Mouse (Mus musculus): Measurements from ENCODE around the gene Itga3. TPM values are rescaled to one million over a fixed set of nuclear protein-coding genes. Genes with fewer than 3 reads are reported as not detected.

Itga3 gene
- polyA plus RNA-seq (2012), result 0.01 and 0.03 TPM in 2 replicates

- H3K4me1 ChIP-seq (ENCODE audit: control insufficient read depth), result no peaks in the 10 kb centered on the region
- no peak for TF ChIP-seq TAL1 (IDR thresholded peaks at IDR 0.05; ENCODE audit: low read length)
- TF ChIP-seq GATA1 (IDR thresholded peaks at IDR 0.05; ENCODE audit: low read length), result no peak
- peaks cover 2% of the 10 kb centered on the region; the same call in 1 of the 2 replicates for H3K9me3 ChIP-seq (ENCODE audit: control insufficient read depth, low read length)
- peak within 1 kb of the TSS; percentile 46 for H3K4me3 ChIP-seq (replicated peaks)
- H3K36me3 ChIP-seq (ENCODE audit: control insufficient read depth), result no peaks in the 10 kb centered on the region
- H3K27me3 ChIP-seq (ENCODE audit: control insufficient read depth), result peaks cover 70% of the 10 kb centered on the region
These were observed at the start of gene Itga3 for GRCm38 (mm10) chr11:95076536-95077111. TSS of gene Itga3 (minus strand) at chr11:95076801.

- H3K9me3 ChIP-seq (ENCODE audit: control insufficient read depth, low read length), result no peaks in the 10 kb centered on the region
- H3K4me3 ChIP-seq (replicated peaks), result no peak overlapping the region
- TF ChIP-seq GATA1 (IDR thresholded peaks at IDR 0.05; ENCODE audit: low read length), result no peak
- TF ChIP-seq TAL1 (IDR thresholded peaks at IDR 0.05; ENCODE audit: low read length), result no peak
- 0 out of 2 replicates have a peak, but pooled peaks cover 4% of the 10 kb centered on the region for H3K4me1 ChIP-seq (ENCODE audit: control insufficient read depth)
- H3K36me3 ChIP-seq (ENCODE audit: control insufficient read depth), result no peaks in the 10 kb centered on the region
- peaks cover 79% of the 10 kb centered on the region for H3K27me3 ChIP-seq (ENCODE audit: control insufficient read depth)
These were observed 48.9 kb upstream of the Itga3 start for GRCm38 (mm10) chr11:95125366-95125948.

GRCm38 (mm10) chr11:95122100-95122489, 45.5 kb upstream of the Itga3 start:
- Histone ChIP-seq H3K9me3 (ENCODE audit: control insufficient read depth, low read length) (no peaks in the 10 kb centered on the region), H3K4me3 (replicated peaks) (no peak overlapping the region), H3K4me1 (ENCODE audit: control insufficient read depth) (0 out of 2 replicates have a peak, but pooled peaks cover 4% of the 10 kb centered on the region), H3K27me3 (ENCODE audit: control insufficient read depth) (peaks cover 93% of the 10 kb centered on the region), H3K36me3 (ENCODE audit: control insufficient read depth) (no peaks in the 10 kb centered on the region)
- TF ChIP-seq GATA1 (IDR thresholded peaks at IDR 0.05; ENCODE audit: low read length) (no peak), TAL1 (IDR thresholded peaks at IDR 0.05; ENCODE audit: low read length) (no peak)

GRCm38 (mm10) chr11:95121161-95122099, 44.8 kb upstream of the Itga3 start:
- no peaks in the 10 kb centered on the region for H3K9me3 ChIP-seq (ENCODE audit: control insufficient read depth, low read length)
- no peak overlapping the region for H3K4me3 ChIP-seq (replicated peaks)
- TF ChIP-seq GATA1 (IDR thresholded peaks at IDR 0.05; ENCODE audit: low read length), result no peak
- TF ChIP-seq TAL1 (IDR thresholded peaks at IDR 0.05; ENCODE audit: low read length), result no peak
- 0 out of 2 replicates have a peak, but pooled peaks cover under 1% of the 10 kb centered on the region for H3K4me1 ChIP-seq (ENCODE audit: control insufficient read depth)
- no peaks in the 10 kb centered on the region for H3K36me3 ChIP-seq (ENCODE audit: control insufficient read depth)
- peaks cover 89% of the 10 kb centered on the region for H3K27me3 ChIP-seq (ENCODE audit: control insufficient read depth)

GRCm38 (mm10) chr11:95120633-95121020, 44.0 kb upstream of the Itga3 start:
- H3K4me3 ChIP-seq (replicated peaks), result no peak overlapping the region

GRCm38 (mm10) chr11:95119990-95120632, 43.5 kb upstream of the Itga3 start, which contains the start of gene Dlx3:
TSS of gene Dlx3 (plus strand) at chr11:95120119.
- TF ChIP-seq TAL1 (IDR thresholded peaks at IDR 0.05; ENCODE audit: low read length) (no peak), GATA1 (IDR thresholded peaks at IDR 0.05; ENCODE audit: low read length) (no peak)
- H3K4me3 ChIP-seq (replicated peaks), result no peak within 1 kb of the TSS
- no peaks in the 10 kb centered on the region for H3K4me1 ChIP-seq (ENCODE audit: control insufficient read depth)
- peaks cover 80% of the 10 kb centered on the region for H3K27me3 ChIP-seq (ENCODE audit: control insufficient read depth)
- H3K36me3 ChIP-seq (ENCODE audit: control insufficient read depth), result no peaks in the 10 kb centered on the region
- no peaks in the 10 kb centered on the region for H3K9me3 ChIP-seq (ENCODE audit: control insufficient read depth, low read length)

More at GRCm38 (mm10) chr11:95120633-95121020, 44.0 kb upstream of the Itga3 start:
- TF ChIP-seq TAL1 (IDR thresholded peaks at IDR 0.05; ENCODE audit: low read length), result no peak
- no peak for TF ChIP-seq GATA1 (IDR thresholded peaks at IDR 0.05; ENCODE audit: low read length)
- Histone ChIP-seq H3K9me3 (ENCODE audit: control insufficient read depth, low read length) (no peaks in the 10 kb centered on the region), H3K27me3 (ENCODE audit: control insufficient read depth) (peaks cover 81% of the 10 kb centered on the region), H3K36me3 (ENCODE audit: control insufficient read depth) (no peaks in the 10 kb centered on the region), H3K4me1 (ENCODE audit: control insufficient read depth) (no peaks in the 10 kb centered on the region)

- no peaks in the 10 kb centered on the region for H3K9me3 ChIP-seq (ENCODE audit: control insufficient read depth, low read length)
- TF ChIP-seq GATA1 (IDR thresholded peaks at IDR 0.05; ENCODE audit: low read length) (no peak), TAL1 (IDR thresholded peaks at IDR 0.05; ENCODE audit: low read length) (no peak)
- H3K4me1 ChIP-seq (ENCODE audit: control insufficient read depth), result no peaks in the 10 kb centered on the region
- H3K36me3 ChIP-seq (ENCODE audit: control insufficient read depth), result no peaks in the 10 kb centered on the region
- H3K27me3 ChIP-seq (ENCODE audit: control insufficient read depth), result peaks cover 68% of the 10 kb centered on the region
- no peak overlapping the region for H3K4me3 ChIP-seq (replicated peaks)
These were observed 41.9 kb upstream of the Itga3 start for GRCm38 (mm10) chr11:95118505-95118904.

- Histone ChIP-seq H3K4me3 (replicated peaks) (no peak overlapping the region), H3K27me3 (ENCODE audit: control insufficient read depth) (peaks cover 53% of the 10 kb centered on the region)
- no peak for TF ChIP-seq TAL1 (IDR thresholded peaks at IDR 0.05; ENCODE audit: low read length)
- TF ChIP-seq GATA1 (IDR thresholded peaks at IDR 0.05; ENCODE audit: low read length), result no peak
These were observed 40.4 kb upstream of the Itga3 start for GRCm38 (mm10) chr11:95117030-95117429.

More at GRCm38 (mm10) chr11:95117030-95117429, 40.4 kb upstream of the Itga3 start:
- Histone ChIP-seq H3K36me3 (ENCODE audit: control insufficient read depth) (no peaks in the 10 kb centered on the region), H3K9me3 (ENCODE audit: control insufficient read depth, low read length) (no peaks in the 10 kb centered on the region), H3K4me1 (ENCODE audit: control insufficient read depth) (no peaks in the 10 kb centered on the region)
